Mouse (Mus musculus): ENCODE measurements at regions not wholly inside any gene's neighbourhood (a gene's known extent, or its start where the extent isn't known, plus 50 kb on each side); places are given as distances from the start of the nearest gene placed in this dataset.

DNA sequence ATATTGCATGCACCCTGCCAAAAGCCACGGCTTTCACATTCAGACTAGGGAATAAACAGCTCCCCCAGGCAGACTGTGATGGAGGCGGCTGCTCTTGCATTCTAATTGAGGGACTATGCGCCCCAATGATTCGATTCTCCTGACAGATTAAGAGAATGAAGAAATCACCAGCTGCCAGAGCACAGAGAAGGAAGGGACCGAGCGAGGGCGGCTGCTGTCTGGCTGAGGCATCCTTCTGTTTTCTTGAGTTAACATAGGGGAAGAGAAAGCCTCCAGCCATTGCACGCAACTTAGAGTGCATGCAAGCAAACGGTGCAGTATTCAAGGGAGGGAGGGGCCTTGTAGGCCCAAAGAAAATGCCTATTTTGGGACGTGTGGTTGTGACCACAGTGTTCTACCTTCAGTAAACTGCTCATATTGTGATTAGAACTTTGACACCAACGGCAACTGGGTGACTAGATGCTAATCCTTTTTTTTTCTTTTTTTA lies 103.1 kb downstream of the Tmsb4x start:
- TF ChIP-seq GATA4 (IDR thresholded peaks at IDR 0.05; ENCODE audit: insufficient replicate concordance, low read length): no peak

GRCm38 (mm10) chrX:167105354-167105753 lies 103.8 kb downstream of the Tmsb4x start:
- TF ChIP-seq GATA4 (IDR thresholded peaks at IDR 0.05; ENCODE audit: insufficient replicate concordance, low read length): no peak

DNA sequence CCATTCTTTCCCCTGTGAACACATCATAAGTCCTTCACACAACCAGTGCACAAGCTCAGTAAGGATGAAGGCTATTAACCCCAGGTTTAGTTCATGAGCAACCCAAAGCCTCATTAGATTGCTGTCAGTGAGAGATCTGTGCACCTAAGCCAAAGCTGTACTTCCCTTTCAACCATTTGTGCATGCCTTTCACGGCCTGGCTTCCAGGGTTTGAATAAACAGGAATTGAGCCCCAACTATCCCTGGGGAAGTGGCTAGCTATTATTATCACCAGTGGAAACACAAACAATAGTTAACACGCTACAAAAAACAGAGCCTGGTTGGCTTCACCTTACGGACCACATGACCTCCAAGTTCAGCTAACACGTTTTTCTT lies 104.9 kb downstream of the Tmsb4x start:
- TF ChIP-seq GATA4 (IDR thresholded peaks at IDR 0.05; ENCODE audit: insufficient replicate concordance, low read length): no peak

DNA sequence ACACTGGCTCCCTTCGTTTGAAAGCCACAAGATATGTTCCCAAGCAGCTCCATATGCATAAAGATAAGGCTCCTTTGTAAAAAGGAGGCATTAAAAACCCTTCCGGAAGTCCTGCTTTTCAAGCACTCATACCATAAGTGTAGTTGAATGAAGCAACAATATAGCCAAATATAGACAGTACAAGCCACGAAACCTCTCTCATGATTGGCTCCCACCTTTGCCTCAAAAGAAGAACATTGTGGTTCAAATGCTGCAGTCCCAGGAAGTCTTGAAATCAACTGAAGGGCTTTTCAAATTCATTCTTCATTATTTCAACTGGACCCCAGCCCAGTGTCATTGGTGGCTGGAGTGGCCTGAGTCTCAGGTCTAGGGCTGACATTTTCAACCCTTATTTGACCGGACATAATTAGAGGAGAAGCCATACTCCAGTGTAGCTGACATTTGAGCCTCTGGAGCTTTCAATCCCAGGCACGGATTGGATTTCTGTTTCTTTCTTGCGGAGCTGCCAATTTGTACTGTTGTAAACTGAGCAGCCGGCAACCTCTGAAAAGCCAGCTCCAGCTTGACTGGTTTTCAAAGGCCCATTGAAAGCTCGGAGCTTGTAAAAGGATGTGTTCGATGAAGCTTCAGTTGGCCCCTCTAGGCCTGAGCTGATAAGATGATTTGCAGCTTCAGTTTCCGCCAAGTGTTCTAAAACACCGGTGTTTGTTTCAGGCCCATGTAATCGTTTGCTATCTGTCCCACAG lies 105.4 kb downstream of the Tmsb4x start:
- TF ChIP-seq GATA4 (IDR thresholded peaks at IDR 0.05; ENCODE audit: insufficient replicate concordance, low read length): no peak

DNA sequence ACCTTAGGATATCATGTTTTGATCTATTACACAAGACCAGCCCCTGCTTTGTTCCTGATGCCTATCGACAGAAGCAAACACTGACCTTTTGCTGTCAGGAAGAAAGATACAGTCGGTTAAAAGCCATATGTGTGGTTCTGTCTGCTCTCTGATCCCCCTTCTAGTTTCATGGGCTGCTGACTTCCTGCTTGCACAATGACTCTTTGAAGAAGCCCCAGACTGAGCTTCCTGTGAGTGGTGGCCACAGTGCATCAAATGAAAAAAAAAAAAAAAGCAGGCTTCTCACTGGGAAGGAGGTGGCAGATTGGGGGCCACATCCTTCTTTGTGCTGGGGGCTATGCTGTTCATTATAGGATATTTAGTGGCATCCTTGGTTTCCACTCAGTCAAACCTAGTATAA lies 107.2 kb downstream of the Tmsb4x start:
- TF ChIP-seq GATA4 (IDR thresholded peaks at IDR 0.05; ENCODE audit: insufficient replicate concordance, low read length): no peak

DNA sequence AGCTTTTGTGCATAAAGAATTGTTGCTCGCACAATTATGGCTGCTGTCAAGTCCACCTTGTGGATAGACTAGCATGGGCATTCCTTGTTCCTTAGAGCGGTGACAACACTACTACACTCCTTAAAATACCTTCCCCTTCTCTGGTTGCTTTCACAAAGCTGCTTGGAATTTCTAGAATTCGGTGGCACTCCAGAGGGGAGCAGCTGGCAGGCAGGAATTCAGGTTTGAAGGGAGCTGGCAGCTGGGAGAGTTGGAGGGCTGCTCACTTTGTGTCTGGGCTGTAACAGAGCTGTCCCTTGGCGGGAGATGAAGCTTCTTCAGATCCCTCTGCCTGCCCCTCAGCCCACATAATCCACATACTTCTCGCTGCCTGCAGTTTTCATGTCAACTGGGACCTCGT lies 109.7 kb downstream of the Tmsb4x start:
- TF ChIP-seq GATA4 (IDR thresholded peaks at IDR 0.05; ENCODE audit: insufficient replicate concordance, low read length): no peak

DNA sequence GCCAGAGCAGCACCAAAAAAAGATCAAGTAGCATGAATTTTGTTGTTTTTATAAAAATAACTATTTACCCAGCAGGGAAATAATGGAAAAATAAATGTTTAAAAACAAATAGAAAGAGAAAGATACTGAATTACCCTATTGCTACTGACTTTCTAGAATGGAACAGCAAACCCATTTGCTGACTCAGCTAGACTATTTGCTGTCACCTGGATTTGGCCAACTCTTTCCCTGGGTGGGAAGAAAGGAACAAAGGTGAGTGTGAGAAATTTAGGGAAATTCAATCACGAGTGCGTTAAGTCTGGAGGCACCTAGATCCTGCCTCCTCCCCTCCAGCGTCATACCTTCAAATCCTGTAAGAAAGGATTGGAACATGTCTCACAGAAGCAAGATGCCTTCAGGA lies 110.2 kb downstream of the Tmsb4x start:
- no peak for TF ChIP-seq GATA4 (IDR thresholded peaks at IDR 0.05; ENCODE audit: insufficient replicate concordance, low read length)

DNA sequence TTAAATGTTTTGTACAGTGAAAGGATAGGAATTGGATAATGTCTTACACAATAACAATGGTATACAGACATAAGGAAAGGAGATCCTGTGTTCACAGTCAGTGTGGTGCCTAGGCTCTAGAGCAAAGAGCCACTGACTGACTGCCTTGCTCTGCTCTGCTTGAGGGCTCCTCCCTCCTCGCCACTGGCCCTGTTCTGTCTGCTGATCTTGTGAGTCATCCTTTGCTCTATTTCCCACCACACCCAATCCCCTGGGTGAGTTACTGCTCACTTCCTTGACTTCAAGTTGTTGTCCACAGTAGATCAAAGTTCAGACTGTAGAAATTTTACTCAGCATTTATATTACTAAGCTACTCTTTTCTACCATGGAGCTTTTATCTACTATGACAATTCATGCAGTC lies 117.3 kb downstream of the Tmsb4x start:
- no peak for TF ChIP-seq GATA4 (IDR thresholded peaks at IDR 0.05; ENCODE audit: insufficient replicate concordance, low read length)

- TF ChIP-seq GATA4 (IDR thresholded peaks at IDR 0.05; ENCODE audit: insufficient replicate concordance, low read length): no peak
These were observed 120.2 kb downstream of the Tmsb4x start for GRCm38 (mm10) chrX:167088930-167089329.

DNA sequence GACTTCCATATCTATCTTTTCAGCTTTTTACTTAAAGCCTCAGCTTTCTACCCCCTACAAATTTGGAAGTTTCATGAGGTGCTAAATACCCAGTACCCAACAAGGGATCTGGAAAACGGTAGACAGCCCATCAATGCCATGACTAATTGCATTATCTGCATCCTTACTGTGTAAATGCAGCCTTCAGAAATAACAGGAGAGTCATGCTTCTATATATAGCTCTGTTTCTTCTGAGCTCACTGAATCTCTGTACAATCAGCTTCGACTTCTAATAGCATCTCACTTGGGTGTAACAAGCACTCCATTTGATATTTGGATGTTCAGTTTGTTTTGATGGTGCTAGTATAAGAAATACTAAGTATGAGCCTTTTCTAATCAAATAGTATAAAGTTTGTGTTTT lies 120.7 kb downstream of the Tmsb4x start:
- TF ChIP-seq GATA4 (IDR thresholded peaks at IDR 0.05; ENCODE audit: insufficient replicate concordance, low read length): no peak

DNA sequence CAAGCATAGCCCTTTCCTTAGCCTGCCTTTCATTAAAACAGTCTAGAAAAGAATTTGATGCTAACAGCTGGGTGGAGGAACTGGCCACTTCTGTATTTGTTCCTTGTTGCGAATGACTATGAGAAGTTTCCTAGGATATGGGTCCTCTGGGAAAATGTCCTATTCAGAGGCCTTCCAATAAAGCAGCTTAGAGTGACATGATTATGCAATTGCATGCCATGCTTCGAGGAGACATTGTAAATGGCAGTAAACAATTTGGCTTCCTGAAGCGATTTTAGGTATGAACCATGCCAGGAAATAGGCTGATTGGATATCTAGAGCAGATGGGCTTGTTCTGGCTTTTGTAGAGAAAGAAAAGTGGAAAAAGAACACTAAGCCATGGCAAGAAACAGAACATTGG lies 128.3 kb downstream of the Tmsb4x start:
- TF ChIP-seq GATA4 (IDR thresholded peaks at IDR 0.05; ENCODE audit: insufficient replicate concordance, low read length): no peak

- TF ChIP-seq GATA4 (IDR thresholded peaks at IDR 0.05; ENCODE audit: insufficient replicate concordance, low read length): no peak
These were observed 140.0 kb downstream of the Tmsb4x start for GRCm38 (mm10) chrX:167069075-167069474.

DNA sequence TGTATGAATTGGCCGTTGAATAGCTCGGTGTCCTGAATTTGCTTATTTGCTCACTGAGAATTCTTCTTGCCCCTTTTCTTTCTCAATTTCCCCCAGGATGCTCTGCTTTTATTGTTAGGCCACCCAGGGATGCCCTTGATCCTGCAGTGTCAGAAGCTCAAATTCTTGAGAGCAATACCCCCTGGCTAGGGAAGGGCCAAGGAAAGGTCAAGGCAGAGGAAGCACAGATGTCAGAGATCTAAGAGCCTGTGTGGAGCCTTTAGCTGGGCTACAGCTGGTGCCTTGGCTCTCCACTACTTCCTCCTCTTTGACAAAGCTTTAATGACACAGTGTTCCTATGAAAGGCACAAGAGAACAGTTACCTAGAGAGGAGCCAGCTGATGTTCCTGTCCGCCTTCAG lies 141.2 kb downstream of the Tmsb4x start:
- no peak for TF ChIP-seq GATA4 (IDR thresholded peaks at IDR 0.05; ENCODE audit: insufficient replicate concordance, low read length)

GRCm38 (mm10) chrX:167063881-167064280 lies 145.2 kb downstream of the Tmsb4x start:
- TF ChIP-seq GATA4 (IDR thresholded peaks at IDR 0.05; ENCODE audit: insufficient replicate concordance, low read length): no peak

DNA sequence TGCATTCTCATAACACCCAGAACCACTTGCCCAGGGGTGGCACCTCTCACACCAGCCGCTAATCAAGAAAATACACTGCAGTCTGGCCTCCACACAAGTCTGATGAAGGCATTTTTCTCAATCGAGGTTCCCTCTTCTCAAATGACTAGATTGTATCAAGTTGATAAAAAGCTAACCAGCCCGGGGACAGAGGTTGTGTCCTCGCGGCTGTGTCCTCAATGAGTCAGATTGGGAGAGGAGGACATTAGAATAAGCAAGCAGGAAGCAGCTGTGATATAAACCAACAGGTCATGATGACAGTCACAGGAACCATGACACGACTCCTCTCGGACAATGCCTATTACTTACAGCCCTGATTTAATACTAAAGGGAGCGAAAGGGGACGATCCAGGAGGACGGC lies 156.7 kb downstream of the Tmsb4x start:
- no peak for TF ChIP-seq GATA4 (IDR thresholded peaks at IDR 0.05; ENCODE audit: insufficient replicate concordance, low read length)

GRCm38 (mm10) chrX:167050066-167050465 lies 159.0 kb downstream of the Tmsb4x start:
- TF ChIP-seq GATA4 (IDR thresholded peaks at IDR 0.05; ENCODE audit: insufficient replicate concordance, low read length): no peak
